Mouse (Mus musculus): ENCODE data around the gene Tnrc18.

Gene Tnrc18

DNA sequence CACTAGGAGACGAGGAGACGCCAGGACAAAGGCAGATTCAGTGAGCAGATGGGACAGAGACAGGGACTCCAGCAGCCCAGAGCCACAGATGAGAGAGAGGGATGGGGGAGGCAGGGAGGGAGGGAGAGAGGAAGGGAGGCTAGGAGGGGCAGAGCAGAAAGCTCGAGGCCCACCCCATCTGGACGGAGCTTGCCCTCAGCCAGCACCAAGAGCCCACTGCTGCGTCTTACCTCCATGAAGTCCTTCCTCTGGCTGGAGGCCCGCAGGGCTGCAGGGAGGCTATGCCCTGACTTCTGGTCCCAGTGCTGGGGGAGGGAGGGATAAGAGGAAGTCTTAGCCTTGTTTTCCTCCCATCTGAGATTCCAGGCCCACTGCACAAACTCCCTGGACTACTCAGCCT lies 90.7 kb downstream of the Tnrc18 start:
- no peak for DNase-seq (ENCODE audit: low spot score in 2 of 2)

DNA sequence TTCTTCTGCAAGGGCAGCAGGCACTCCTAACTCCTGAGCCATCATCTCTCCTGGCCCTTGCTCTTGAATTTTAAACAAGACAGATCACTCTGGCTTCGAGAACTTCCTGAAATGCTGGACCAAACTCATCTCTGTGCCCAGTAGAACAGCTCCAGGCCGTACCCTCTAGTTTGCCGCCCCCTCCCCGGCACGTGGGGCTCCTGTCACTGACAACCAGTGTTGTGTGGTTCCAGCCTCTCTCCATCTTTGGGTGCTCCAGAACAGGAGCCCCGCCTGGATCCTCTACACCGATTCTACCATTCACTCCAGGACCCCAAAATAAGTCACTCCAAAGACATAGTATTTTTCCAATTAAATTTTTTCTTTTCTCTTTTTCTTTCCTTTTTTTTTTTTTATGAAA lies 93.2 kb downstream of the Tnrc18 start:
- no peak for DNase-seq (ENCODE audit: low spot score in 2 of 2)

DNA sequence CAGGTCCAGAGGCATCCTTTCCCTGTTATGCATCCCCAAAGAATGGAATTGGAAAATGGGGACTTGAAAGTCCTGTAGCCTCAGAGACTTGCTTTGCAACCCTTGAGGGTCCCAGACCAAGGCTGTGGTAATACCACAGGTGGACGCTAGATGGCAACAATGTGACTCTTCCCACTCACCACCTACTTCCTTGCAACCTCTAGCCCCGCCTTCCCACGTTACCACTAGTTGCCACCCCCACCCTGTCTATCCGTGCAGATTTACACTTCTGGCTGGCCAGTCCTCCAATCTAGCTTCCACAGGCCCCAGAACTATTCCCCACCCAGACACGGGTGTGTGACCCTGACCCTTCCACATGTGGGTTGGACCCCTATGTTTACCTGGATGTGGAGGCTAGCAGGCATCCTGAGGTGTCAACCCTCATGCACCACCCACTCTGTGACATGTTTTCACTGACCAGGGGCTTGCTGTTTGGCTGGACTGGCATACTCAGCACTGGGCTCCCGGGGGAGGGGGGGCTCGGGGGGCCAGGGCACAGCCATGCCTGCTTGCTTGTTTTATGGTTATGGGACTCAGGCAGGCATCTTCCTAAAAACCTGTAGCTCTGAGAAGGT lies 93.8 kb downstream of the Tnrc18 start:
- no peak for DNase-seq (ENCODE audit: low spot score in 2 of 2)

DNA sequence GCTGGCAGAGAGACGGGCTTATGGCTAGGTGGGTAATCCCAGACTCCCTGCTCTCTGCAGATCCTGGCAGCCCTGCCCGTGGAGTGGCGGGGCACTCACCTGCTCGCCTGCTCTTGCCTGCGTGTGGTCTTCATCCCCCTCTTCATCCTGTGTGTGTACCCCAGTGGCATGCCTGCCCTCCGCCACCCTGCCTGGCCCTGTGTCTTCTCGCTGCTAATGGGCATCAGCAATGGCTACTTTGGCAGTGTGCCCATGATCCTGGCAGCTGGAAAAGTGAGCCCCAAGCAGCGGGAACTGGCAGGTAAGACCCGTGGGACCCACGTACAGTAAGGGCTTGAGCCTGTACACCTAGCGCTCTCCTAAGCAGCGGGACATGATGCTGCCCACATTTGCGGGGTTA lies 97.6 kb downstream of the Tnrc18 start:
- no peak for DNase-seq (ENCODE audit: low spot score in 2 of 2)

DNA sequence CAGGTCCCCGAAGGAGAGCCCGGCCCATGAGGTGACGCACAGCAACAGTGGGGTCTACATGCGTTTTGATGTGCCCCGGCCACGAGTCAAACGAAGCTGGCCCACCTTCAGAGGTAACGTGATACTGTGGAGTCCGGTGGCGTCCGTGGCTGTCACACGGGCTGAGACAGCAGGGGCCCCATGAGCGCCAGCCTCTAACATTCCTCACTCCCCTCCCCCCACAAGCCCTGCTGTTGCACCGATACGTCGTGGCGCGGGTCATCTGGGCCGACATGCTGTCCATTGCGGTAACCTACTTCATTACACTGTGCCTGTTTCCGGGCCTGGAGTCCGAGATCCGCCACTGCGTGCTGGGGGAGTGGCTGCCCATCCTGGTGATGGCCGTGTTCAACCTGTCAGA lies 99.0 kb downstream of the Tnrc18 start:
- no peak for DNase-seq (ENCODE audit: low spot score in 2 of 2)

DNA sequence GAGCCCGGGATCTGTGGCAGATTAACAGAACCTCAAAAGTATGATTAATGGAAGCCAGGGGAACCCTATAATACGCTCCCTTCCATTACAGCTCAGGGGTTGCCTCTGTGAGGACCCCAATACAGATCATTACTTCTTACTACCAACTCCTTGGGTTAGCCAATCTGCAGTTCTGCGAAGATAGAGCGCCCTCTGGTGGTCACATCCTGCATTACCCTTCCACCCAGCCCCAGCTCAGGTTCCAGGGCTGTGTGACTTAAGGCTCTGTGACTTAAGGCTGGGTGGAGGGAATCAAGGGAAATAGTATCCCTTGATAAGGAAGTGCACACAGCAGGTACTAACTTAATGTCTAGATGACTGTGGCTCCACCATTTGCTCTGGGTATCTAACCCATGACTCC lies 99.4 kb downstream of the Tnrc18 start:
- DNase-seq (ENCODE audit: low spot score in 2 of 2) = peak; percentile 54 to 63

DNA sequence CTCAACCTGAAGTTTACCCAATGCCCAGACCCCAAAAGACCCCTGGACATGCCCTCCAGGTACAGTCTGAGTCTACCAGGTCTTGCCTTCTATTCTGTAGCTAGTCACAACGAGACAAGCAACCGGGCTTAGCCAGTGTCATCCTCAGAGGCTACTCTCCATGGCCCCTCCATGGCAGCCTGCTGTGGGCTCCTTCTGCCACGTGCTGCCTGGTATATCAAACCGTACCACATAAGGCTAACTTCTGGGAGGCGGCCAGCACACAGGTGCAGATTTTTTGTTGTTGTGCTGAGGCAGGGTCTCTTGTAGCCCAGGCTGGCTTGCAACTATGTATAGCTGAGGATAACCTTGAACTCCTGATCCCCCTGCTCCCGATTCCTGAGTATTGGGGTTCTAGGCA lies 101.4 kb downstream of the Tnrc18 start:
- DNase-seq (ENCODE audit: low spot score in 2 of 2) = no peak

DNA sequence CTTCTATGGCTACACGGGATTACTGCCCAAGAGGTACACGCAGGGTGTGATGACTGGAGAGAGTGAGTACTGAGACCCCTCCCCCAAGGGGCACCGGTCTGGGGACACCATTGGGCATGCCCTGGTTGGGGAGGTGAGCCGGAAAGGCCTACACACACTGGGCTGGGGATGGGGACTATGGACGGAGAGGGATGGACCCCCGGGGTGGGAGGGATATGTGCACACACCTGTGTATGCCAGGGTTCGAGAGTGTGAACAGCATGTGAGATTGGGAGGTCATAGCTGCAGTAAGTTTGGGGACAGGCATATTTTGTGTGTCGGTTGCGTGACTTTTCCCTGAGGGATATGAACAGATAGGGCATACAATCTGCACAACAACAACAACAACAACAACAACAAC lies 102.4 kb downstream of the Tnrc18 start:
- no peak for DNase-seq (ENCODE audit: low spot score in 2 of 2)

DNA sequence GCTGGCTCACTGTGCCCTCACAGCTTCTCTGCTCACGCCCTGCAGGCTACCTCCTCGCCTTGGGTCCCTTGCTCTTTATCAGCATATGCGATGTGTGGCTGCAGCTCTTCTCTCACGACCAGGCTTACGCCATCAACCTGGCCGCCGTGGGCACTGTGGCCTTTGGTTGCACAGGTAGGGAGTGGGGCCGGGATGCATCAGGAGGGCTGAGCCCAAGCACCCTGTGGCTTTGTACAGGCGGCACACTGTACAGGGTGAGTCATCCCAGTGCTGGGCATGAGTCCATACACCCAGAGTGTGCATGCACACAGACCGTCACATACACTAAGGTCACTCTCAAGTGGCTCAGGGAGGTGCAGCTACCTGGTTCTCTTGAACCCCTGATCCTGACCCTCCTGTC lies 103.5 kb downstream of the Tnrc18 start:
- no peak for DNase-seq (ENCODE audit: low spot score in 2 of 2)

DNA sequence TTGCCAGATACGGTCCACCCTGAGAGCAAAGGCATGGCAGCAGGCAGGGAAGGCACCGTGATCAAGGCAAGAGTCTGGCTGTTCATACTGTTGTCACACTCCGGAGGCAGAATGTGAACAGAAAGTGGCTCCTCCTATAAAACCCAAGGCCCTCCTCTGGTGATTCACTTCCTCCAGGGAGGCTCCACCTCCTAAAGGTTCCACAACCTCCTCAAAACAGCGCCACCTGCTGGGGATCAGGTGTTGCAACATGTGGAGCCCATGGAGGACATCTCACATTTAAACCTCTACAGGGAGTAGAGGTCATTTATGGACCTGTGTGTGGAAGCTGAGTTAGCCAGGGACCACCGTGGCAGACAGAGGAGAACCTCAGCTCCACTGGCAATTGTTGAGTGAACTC lies 105.1 kb downstream of the Tnrc18 start:
- no peak for DNase-seq (ENCODE audit: low spot score in 2 of 2)

DNA sequence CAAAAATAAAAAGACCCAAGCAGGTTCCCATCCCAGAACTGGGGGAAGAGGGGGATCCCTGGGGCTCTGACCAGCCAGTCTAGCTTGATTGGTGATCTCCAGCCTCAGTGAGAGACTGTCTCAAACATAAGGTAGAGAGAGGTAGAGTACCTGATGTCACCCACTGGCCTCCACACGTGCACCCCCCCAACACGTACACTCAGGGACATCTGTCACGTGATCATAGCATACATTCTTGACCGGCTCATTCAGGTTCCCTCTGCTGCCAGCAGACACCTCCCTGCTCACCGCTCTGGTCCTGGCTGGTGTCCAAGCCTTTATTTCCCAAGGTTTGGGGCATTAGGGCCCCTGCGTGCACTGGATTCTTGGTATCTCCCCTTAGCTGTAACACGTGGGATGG lies 108.0 kb downstream of the Tnrc18 start:
- no peak for DNase-seq (ENCODE audit: low spot score in 2 of 2)

DNA sequence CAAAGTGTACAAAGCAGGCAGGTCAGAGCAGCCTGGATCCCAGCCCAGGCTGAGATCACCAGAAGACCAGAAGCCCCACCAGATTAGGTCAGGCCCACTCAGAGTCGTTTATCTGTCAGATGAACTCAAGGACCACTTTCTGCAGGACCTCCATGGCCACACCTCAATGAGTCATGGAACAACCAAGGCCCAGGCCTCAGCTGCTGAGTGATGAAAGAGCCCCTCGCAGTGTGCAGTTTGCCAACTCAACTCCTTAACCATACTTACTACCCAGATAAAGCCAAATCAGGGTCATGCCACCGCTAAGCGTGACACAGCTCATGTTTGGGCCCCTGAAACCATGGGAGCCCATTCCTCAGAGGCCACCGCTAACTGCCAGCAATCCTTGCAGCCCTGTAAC lies 109.8 kb downstream of the Tnrc18 start:
- no peak for DNase-seq (ENCODE audit: low spot score in 2 of 2)

DNA sequence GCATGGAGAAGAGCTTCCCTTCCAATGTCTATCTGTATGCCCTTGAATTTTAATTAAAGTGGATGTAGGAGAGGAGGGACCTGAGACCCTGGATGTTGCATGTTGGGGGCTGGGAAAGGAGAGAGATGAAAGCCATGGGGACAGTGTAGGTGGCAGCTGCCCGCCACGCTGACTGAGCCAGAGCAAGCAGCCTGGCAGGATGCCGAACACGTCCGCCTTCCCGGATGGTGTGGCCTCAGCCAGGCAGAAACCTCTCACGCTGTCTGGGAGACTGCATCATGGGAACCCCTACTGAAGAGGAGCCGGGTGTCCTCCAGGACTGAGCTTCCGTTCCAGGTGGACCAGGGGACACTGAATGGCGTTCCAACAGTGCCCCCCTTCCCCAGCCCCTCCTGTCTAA lies 113.9 kb downstream of the Tnrc18 start:
- peak in 1 of 2 experiments; percentile 35 for DNase-seq (ENCODE audit: low spot score in 2 of 2)

DNA sequence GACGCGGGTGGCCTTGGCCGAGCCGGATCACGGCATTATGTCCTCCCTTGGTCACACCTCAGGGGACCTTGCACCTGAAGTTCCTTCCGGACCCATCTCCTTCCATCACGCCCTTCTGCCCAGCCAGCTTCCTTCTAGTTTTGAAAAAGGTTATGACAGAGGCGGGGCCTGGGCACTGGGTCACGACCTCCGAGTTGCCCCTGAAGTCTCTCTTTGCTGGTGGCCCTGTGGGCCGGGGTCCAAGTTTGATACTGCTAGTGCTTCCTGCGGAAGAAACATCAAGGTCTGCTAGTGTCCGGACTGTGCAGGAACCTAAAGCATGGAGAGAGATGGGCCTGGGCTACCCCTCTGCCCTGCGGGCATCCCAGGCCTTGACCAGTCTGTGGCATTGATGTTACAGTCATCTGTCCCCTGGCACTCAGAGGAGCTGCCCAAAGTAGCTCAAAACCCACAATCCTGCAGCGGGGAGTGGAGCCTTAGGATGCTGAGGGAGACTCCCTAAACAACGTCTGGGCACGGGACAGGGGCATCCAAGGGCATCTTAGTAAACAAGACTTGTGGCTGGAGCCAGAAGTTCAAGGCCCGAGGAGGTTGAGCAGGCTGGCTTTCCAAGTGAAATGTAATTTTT lies 114.8 kb downstream of the Tnrc18 start:
- DNase-seq (ENCODE audit: low spot score in 2 of 2) = no peak

DNA sequence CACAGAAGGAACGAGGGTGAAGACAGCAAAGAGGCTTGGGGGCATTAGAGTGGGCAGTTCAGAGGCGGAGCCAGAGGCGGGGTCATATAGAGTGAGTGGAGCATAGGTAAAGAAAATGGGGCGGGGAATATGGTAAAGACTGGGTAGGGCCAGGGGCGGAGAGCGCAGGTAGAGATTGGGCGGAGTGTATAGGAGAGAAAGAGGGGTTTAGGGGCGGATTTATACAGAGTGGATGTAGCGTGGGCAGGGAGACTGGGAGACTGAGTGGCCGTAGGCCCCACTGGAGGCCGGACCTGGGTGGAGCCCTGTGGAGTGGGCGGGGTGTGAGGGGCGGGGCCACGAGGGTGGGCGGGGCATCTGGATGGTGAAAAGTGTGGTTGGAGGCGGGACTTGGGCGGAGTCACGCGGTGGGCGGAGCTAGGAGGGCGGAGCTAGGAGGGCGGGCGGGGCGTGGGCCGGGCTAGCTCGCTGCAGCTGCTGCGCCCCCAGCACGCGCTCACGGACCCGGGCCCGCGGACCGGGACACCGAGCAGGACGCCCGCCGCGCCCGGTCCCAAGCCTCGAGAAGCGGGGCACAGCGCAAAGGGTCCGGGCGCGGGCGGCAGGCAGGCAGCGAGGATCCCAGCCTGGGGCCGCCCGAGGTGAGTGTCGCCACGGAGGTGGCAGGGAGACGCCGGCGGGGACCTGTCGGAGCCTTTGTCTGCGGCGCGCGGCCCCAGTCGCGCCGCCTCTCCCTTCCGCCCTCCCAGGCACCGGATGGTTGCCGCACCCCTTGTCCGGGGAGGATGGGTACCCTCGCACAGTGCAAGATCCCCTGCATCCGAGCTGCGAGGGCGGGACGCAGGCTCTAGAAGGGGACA lies 115.6 kb downstream of the Tnrc18 start:
- no peak for DNase-seq (ENCODE audit: low spot score in 2 of 2)

DNA sequence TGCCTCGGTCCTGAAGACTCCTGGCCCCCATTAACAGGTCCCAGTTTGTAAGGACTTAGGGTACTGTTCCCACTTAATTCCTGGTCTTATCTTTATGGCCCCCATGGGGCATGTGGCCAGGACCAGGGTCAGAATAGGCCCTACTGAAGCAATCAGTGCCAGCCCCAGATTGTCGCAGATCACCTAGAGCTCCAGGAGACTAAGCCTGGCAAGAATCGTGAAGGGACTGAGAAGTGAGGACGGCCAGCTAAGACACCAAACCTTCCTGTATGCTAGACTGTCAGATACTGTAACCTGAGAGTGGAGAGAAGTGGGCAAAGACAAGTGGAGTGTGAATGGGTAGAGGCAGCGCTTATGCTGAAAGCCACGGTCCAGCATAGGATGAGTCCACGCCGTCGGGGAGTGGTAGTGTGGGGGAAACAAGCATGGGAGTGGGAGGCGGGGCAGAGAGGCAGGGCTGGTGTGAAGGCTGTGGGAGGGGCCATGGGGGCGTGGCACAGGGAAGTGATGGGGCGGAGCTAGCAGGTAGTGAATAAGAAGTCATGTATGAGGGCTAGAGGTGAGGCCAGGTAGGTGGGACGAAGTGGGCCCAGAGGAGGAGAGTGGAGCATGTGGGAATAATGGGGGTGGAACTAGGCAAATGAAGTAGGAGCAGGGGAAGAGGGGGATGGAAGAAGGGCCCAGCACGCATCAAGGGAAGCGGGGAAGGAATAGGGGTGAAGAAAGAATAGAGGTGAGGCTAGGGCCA lies 116.4 kb downstream of the Tnrc18 start:
- DNase-seq (ENCODE audit: low spot score in 2 of 2) = no peak

DNA sequence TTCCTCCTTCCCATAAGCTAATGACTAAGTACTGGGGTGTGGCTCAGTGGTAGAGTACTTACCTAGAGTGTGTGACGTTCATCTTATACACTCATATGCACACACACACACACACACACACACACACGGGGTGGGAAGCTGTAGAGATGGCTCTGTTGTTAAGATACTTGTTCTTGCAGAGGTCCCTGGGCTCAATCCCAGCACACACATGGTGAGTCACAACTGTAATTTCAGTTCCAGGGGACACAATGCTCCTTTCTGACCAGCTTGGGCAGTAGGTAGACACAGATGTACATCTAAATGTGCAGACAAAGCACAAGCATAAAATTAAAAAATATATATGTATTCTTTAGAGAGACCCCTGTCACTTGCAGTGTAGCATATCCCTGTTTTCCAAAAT lies 119.7 kb downstream of the Tnrc18 start:
- DNase-seq (ENCODE audit: low spot score in 2 of 2) = no peak

DNA sequence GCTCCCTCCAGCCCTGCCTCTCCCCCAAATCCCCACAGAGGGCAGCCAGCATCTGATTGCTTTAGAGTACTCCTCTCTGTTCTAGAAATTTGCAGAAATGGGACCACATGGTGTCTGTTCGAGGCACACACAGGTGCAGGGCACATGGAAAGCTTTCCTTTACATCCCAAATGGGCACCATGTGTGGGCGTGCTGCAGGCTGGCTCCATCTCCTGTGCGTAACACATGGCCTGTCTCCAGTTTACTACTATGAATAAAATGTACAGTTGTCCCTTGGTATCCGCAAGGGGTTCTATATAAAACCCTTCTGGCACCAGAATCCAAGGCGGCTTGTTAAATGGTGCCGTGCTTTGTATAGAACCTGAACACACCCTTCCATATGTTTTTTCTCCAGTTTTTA lies 120.6 kb downstream of the Tnrc18 start:
- peak; percentile 77 to 88 for DNase-seq (ENCODE audit: low spot score in 2 of 2)

DNA sequence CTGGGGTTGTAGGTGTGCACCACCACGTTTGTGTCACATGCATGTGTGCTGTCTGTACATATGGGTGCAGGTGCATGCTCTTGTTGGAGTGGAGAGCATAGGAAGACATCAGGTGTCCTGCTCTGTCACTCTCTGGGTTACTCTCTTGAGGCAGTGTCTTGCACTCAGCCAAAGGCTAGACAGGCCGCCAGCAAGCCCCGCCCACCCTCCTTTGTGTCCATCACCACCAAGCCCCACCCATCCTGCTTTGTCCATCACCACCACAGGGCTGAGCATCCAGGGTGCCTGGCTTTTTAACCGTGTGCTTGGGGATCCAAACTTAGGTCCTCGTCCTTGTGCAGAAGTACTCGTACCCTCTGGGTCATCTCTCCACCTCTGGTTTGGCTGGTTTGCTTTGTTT lies 121.2 kb downstream of the Tnrc18 start:
- DNase-seq (ENCODE audit: low spot score in 2 of 2) = no peak

DNA sequence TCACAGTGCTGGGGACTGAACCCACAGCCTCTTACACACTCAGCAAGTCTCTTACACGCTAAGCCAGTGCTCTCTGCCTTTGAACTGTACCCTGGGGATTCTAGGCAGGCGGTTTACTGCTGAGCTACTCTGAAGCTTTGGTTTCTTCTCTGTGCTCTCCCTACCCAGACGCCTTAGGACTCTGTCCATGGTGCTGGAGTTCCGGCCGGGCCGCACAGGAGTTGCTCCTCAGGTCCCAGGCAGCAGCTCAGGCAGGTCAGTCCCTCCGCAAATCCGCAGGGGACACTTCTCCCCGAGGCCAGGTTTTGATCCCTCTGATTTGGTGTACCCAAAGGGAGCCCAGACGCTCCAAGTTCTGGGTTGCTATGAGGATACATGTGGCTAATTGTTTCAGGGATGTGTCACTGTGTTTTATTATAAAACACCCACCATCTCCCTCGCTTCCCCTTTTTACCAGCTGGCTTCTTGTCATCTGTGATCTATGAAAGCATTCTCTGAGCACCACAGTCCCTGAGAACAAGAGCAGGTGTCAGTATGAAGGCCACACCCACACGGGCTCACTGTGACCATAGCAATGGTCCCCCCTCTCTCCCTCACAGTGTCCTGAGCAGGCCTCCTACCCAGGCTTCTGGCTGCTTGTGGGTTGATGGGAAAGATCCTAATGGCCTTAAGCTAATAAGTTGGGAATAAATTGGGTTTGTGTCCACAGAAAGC lies 122.7 kb downstream of the Tnrc18 start:
- DNase-seq (ENCODE audit: low spot score in 2 of 2) = no peak

DNA sequence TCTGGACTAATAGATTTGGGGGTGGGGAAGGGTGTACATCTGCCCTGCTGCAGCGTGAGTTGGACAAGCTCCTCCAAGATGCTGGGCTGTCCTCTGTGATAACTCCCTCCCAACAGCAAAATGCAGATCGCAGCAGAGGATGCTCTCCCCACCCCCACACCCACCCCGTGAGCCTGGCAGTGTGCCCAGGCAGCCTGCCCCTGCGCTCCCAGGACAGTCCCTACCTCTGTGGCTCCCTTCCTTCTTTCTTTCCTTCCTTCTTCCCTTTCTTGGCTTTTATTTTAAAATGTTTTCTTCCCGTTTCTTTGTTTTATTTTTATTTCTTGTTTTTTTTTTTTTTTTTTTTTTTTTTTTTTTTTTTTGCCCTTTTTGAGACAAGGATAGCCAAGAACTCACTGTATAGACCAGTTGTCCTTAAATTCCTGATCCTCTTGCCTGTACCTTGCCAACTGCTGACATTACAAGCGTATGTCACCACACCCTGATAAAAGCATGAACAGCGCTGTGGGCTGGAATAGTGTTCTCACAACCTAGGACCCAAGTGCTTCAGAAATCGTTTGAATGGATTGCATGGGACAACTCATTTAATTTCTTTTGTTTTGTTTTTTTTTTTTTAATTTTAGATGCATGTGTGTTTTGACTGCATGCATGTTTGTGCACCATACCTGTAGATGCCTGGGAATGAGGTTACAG lies 123.6 kb downstream of the Tnrc18 start:
- no peak for DNase-seq (ENCODE audit: low spot score in 2 of 2)
